Mouse (Mus musculus): ENCODE results near the gene Pax6. TPM values are rescaled to one million over a fixed set of nuclear protein-coding genes. Genes with fewer than 3 reads are reported as not detected.

Gene Pax6
- polyA plus RNA-seq, 1 experiment from 2014 or later = not detected

DNA sequence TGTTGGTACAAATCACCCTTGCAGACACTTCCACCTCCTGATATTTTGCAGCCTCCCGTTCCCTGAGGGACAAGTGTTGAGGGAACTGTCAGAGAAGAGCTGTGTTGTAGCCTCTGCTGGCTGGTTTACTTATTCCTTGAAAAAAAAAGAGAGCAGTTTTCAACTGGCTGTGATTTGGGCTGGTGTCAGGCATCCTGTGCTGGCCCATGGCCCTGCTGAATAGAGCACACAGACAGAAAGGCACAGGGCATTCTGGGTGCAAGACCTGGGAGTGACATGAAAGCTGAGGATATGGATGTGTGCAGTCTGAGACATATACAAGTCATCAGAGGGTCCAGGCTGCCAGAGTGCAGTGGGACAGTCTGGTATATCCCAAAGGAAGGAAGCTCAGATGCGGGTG is 29.9 kb downstream of the Pax6 start:
- no peak overlapping the region for H3K9ac ChIP-seq (ENCODE audit: low read length)
- H3K27me3 ChIP-seq (ENCODE audit: control insufficient read depth, insufficient read depth, low read length) = peaks cover 2% of the 10 kb centered on the region
- no peaks in the 10 kb centered on the region for H3K4me1 ChIP-seq (ENCODE audit: control insufficient read depth, insufficient read depth, low read length)
- H3K9me3 ChIP-seq (replicated peaks; ENCODE audit: control insufficient read depth, low read length) = no peaks in the 10 kb centered on the region
- WGBS = 67% methylated on average over 2 of the region's 2 CpGs
- ATAC-seq (replicated peaks; ENCODE audit: extremely low read depth, insufficient read depth, low FRiP score) = no peak
- H3K4me3 ChIP-seq (ENCODE audit: low read length) = no peak overlapping the region
- no peak overlapping the region for H3K4me2 ChIP-seq (ENCODE audit: low read depth, low read length)
- no peak overlapping the region for H3K27ac ChIP-seq (ENCODE audit: low read length)
- H3K36me3 ChIP-seq (ENCODE audit: control insufficient read depth, insufficient read depth) = no peaks in the 10 kb centered on the region

DNA sequence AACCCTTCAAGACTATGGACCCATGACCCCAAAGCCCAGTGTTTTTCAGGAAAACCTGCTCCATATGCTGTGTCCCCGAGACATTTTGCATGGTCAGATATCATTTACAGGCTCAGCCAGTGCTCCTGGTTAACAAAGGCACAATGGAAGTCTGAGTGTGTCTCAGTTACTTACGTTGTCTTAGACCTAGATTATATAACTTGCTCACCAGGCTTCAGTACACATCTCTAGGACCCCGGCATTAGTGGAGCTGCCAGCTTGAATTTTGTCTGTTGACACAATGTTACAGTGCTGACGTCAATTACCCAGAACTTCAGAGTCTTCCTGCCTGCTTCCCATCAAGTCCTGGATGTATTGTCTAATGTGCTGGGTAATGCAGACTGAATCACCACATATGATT is 33.1 kb downstream of the Pax6 start:
- H3K4me2 ChIP-seq (ENCODE audit: low read depth, low read length) = no peak overlapping the region
- no peaks in the 10 kb centered on the region for H3K9me3 ChIP-seq (replicated peaks; ENCODE audit: control insufficient read depth, low read length)
- H3K27ac ChIP-seq (ENCODE audit: low read length) = no peak overlapping the region
- H3K9ac ChIP-seq (ENCODE audit: low read length) = no peak overlapping the region
- H3K36me3 ChIP-seq (ENCODE audit: control insufficient read depth, insufficient read depth) = no peaks in the 10 kb centered on the region
- no peaks in the 10 kb centered on the region for H3K4me1 ChIP-seq (ENCODE audit: control insufficient read depth, insufficient read depth, low read length)
- H3K4me3 ChIP-seq (ENCODE audit: low read length) = no peak overlapping the region
- 66% methylated on average over 4 of the region's 4 CpGs for WGBS
- H3K27me3 ChIP-seq (ENCODE audit: control insufficient read depth, insufficient read depth, low read length) = no peaks in the 10 kb centered on the region
- ATAC-seq (replicated peaks; ENCODE audit: extremely low read depth, insufficient read depth, low FRiP score) = no peak

DNA sequence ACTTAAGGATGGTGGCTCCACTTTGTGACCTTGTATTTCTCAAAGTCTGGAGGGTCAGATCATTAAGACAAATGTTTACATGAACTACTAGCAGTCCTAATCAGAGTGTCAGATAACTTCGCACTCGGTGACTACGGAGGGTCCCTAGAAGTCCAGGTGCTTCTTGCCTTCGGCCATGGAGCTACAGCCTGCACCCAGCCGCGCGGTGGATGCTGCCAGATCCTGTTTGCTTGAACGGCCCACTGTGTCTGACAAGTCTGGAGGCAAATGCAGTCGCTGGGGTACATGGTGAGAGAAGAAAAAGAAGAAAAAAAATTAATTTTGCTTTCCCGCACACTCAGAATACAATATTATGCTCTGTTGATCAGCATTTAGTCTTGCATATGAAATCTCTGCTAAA is 33.9 kb downstream of the Pax6 start:
- 77% methylated on average over 10 of the region's 10 CpGs for WGBS
- Histone ChIP-seq H3K9me3 (replicated peaks; ENCODE audit: control insufficient read depth, low read length) (no peaks in the 10 kb centered on the region), H3K27ac (ENCODE audit: low read length) (no peak overlapping the region), H3K4me1 (ENCODE audit: control insufficient read depth, insufficient read depth, low read length) (no peaks in the 10 kb centered on the region), H3K27me3 (ENCODE audit: control insufficient read depth, insufficient read depth, low read length) (no peaks in the 10 kb centered on the region), H3K4me3 (ENCODE audit: low read length) (no peak overlapping the region), H3K4me2 (ENCODE audit: low read depth, low read length) (no peak overlapping the region), H3K36me3 (ENCODE audit: control insufficient read depth, insufficient read depth) (no peaks in the 10 kb centered on the region), H3K9ac (ENCODE audit: low read length) (no peak overlapping the region)
- ATAC-seq (replicated peaks; ENCODE audit: extremely low read depth, insufficient read depth, low FRiP score) = no peak

DNA sequence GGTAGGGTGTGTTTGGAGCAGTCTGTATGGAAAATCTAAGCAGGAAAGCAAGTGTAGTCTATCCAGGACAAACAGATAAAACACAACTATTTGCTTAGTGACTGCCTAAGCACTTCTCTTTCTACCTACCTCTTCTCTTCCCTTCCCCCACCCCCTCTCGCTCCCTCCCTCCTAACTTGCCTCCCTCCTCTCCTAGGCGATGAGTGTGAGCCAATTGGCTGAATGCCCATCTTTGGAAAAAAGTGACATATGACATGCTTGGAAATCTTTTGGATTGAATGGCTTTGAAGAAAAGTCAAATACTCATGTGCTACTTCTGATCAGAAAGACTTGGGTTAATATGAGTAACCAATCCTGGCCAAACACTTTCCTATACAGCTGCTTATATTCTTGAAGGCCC is 36.6 kb downstream of the Pax6 start:
- Histone ChIP-seq H3K36me3 (ENCODE audit: control insufficient read depth, insufficient read depth) (no peaks in the 10 kb centered on the region), H3K4me2 (ENCODE audit: low read depth, low read length) (no peak overlapping the region), H3K4me1 (ENCODE audit: control insufficient read depth, insufficient read depth, low read length) (no peaks in the 10 kb centered on the region), H3K27ac (ENCODE audit: low read length) (no peak overlapping the region), H3K9ac (ENCODE audit: low read length) (no peak overlapping the region), H3K27me3 (ENCODE audit: control insufficient read depth, insufficient read depth, low read length) (no peaks in the 10 kb centered on the region), H3K4me3 (ENCODE audit: low read length) (no peak overlapping the region), H3K9me3 (replicated peaks; ENCODE audit: control insufficient read depth, low read length) (no peaks in the 10 kb centered on the region)
- WGBS = 66% methylated on average over 2 of the region's 2 CpGs
- no peak for ATAC-seq (replicated peaks; ENCODE audit: extremely low read depth, insufficient read depth, low FRiP score)

DNA sequence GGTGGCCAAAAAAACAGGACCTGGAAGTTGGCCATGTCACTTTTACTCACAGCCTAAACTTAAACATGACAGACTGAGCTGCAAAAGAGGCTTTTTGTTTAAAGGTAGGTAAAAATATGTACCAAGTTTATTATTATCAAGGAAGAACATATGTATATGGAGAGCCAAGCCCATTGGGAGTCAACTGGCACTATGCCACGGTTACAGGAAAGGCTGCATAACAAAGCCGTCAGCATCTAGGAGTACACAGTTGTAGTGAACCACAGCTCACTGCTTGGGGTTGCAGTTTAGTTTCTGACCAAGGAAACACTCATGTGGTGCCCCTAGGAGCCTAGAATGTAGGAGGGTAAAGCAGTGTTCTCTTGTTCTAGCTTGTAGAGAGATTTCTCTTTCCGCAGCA is 40.4 kb downstream of the Pax6 start:
- Histone ChIP-seq H3K9me3 (replicated peaks; ENCODE audit: control insufficient read depth, low read length) (no peaks in the 10 kb centered on the region), H3K36me3 (ENCODE audit: control insufficient read depth, insufficient read depth) (no peaks in the 10 kb centered on the region), H3K27ac (ENCODE audit: low read length) (no peak overlapping the region), H3K9ac (ENCODE audit: low read length) (no peak overlapping the region), H3K27me3 (ENCODE audit: control insufficient read depth, insufficient read depth, low read length) (no peaks in the 10 kb centered on the region), H3K4me1 (ENCODE audit: control insufficient read depth, insufficient read depth, low read length) (no peaks in the 10 kb centered on the region), H3K4me2 (ENCODE audit: low read depth, low read length) (no peak overlapping the region), H3K4me3 (ENCODE audit: low read length) (no peak overlapping the region)
- 64% methylated on average over 3 of the region's 3 CpGs for WGBS
- no peak for ATAC-seq (replicated peaks; ENCODE audit: extremely low read depth, insufficient read depth, low FRiP score)

DNA sequence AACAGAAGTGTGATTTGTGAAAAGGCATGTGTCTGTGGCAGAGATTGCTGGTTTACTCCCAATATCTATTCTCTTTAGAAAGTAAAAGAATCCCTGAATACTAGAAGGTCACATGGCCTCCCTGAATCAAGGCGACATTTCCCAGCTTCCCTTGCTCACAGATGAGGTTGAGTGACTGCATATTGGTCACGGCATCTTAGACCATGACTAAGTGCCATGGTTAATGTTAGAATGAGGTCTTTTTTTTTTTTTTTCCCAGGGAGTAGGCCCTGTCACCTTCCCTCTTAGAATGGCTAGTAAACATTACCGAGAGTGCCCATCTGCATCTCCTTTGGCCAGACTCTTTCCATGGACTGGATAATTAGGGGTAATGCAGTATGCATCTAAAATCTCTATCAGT is 41.8 kb downstream of the Pax6 start:
- Histone ChIP-seq H3K9ac (ENCODE audit: low read length) (no peak overlapping the region), H3K4me1 (ENCODE audit: control insufficient read depth, insufficient read depth, low read length) (no peaks in the 10 kb centered on the region), H3K4me3 (ENCODE audit: low read length) (no peak overlapping the region), H3K27me3 (ENCODE audit: control insufficient read depth, insufficient read depth, low read length) (no peaks in the 10 kb centered on the region), H3K27ac (ENCODE audit: low read length) (no peak overlapping the region), H3K36me3 (ENCODE audit: control insufficient read depth, insufficient read depth) (no peaks in the 10 kb centered on the region), H3K4me2 (ENCODE audit: low read depth, low read length) (no peak overlapping the region), H3K9me3 (replicated peaks; ENCODE audit: control insufficient read depth, low read length) (no peaks in the 10 kb centered on the region)
- WGBS = 87% methylated on average over 3 of the region's 3 CpGs
- ATAC-seq (replicated peaks; ENCODE audit: extremely low read depth, insufficient read depth, low FRiP score) = no peak

DNA sequence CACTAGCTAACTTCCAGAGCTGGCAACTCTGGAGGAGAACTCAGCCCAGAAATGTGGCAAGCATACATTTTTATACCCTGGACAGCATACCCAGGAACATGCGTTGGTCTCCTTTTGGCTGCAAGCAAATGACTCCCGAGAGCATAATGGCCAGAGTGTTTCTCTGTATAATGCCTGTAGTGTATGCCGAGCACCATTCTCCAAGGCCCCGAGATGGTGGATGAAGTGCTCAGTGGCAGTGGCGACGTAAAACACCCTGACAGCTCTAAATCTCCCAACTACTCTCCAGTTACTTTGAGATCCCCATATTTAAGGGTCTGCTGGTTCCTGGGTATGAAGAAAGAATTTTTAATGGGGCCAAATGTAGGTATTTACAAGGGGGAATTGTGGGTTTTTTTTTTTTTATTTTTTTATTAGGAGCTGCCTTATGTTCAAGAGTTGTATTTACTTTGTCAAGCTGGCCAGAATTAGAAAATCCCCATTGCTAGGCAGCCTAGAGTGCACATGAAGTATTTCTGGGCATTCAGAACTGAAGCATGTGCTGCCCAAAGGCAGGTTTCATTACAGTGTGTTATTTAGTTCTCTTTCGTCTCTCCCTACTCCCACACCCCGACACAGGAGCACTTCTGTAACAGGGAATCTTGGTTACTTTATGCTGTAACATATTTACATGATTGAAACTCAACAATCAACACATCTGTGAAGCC is 46.9 kb downstream of the Pax6 start:
- Histone ChIP-seq H3K27me3 (ENCODE audit: control insufficient read depth, insufficient read depth, low read length) (no peaks in the 10 kb centered on the region), H3K9me3 (replicated peaks; ENCODE audit: control insufficient read depth, low read length) (no peaks in the 10 kb centered on the region), H3K9ac (ENCODE audit: low read length) (no peak overlapping the region), H3K4me1 (ENCODE audit: control insufficient read depth, insufficient read depth, low read length) (no peaks in the 10 kb centered on the region), H3K4me2 (ENCODE audit: low read depth, low read length) (no peak overlapping the region), H3K27ac (ENCODE audit: low read length) (no peak overlapping the region), H3K4me3 (ENCODE audit: low read length) (no peak overlapping the region), H3K36me3 (ENCODE audit: control insufficient read depth, insufficient read depth) (no peaks in the 10 kb centered on the region)
- WGBS = 82% methylated on average over 8 of the region's 8 CpGs
- no peak for ATAC-seq (replicated peaks; ENCODE audit: extremely low read depth, insufficient read depth, low FRiP score)

DNA sequence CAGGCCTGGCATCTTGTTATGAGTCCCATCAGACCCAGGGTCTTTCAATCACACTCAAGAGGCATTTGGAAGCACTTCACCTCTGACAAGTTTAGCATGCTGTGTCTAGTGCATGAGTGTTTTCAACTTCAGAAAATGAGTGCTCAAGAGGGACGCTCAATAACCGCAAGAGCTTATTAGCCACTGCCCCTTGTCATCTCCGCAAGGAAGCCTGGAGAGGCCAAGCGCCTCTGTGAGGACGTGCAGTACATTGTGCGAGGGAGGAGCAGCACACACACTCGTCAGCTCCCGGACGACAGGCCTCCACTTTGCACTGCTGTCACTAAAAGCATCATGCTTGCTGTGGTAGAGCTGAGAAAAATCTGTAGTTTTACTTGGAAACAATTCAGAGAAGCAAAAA is 58.0 kb downstream of the Pax6 start:
- Histone ChIP-seq H3K27me3 (ENCODE audit: control insufficient read depth, insufficient read depth, low read length) (no peaks in the 10 kb centered on the region; the same call in 1 of the 2 replicates), H3K4me3 (ENCODE audit: low read length) (no peak overlapping the region), H3K9me3 (replicated peaks; ENCODE audit: control insufficient read depth, low read length) (no peaks in the 10 kb centered on the region), H3K4me1 (ENCODE audit: control insufficient read depth, insufficient read depth, low read length) (no peaks in the 10 kb centered on the region), H3K4me2 (ENCODE audit: low read depth, low read length) (no peak overlapping the region), H3K27ac (ENCODE audit: low read length) (no peak overlapping the region), H3K9ac (ENCODE audit: low read length) (no peak overlapping the region), H3K36me3 (ENCODE audit: control insufficient read depth, insufficient read depth) (no peaks in the 10 kb centered on the region)
- ATAC-seq (replicated peaks; ENCODE audit: extremely low read depth, insufficient read depth, low FRiP score) = no peak
- WGBS = 26% methylated on average over 9 of the region's 9 CpGs

DNA sequence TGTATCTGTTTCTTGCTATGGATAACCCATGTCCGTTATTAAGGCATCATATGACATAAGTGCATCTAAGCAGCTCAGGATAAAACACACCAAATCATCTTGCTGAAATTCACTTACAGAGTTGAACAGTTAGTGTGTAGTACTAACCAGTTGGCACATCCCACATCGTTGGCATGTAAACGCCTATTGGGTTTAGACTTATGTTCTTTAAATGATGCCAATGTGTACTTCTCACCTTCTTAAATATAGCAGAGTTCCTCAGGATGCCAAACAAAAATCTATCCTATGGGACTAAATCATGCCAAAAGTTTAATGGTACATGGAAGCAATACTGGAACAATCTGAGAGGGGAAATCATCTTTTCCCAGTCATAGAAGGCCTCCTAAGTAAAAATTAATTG is 62.0 kb downstream of the Pax6 start:
- Histone ChIP-seq H3K4me3 (ENCODE audit: low read length) (no peak overlapping the region), H3K27ac (ENCODE audit: low read length) (no peak overlapping the region), H3K9me3 (replicated peaks; ENCODE audit: control insufficient read depth, low read length) (no peaks in the 10 kb centered on the region), H3K27me3 (ENCODE audit: control insufficient read depth, insufficient read depth, low read length) (no peaks in the 10 kb centered on the region), H3K4me2 (ENCODE audit: low read depth, low read length) (no peak overlapping the region), H3K36me3 (ENCODE audit: control insufficient read depth, insufficient read depth) (no peaks in the 10 kb centered on the region), H3K4me1 (ENCODE audit: control insufficient read depth, insufficient read depth, low read length) (no peaks in the 10 kb centered on the region), H3K9ac (ENCODE audit: low read length) (no peak overlapping the region)
- ATAC-seq (replicated peaks; ENCODE audit: extremely low read depth, insufficient read depth, low FRiP score) = no peak
- WGBS = 89% methylated on average over 3 of the region's 3 CpGs

Measured in heart, embryonic 16.5 days (tissue).